Mouse (Mus musculus): ENCODE results near the gene Gm49450.
"Not testable (repeated sequence)": the region's sequence is repeated elsewhere in the genome, so short reads cannot be mapped to it uniquely, and the experiment has no call there.

The Gm49450 gene

DNA sequence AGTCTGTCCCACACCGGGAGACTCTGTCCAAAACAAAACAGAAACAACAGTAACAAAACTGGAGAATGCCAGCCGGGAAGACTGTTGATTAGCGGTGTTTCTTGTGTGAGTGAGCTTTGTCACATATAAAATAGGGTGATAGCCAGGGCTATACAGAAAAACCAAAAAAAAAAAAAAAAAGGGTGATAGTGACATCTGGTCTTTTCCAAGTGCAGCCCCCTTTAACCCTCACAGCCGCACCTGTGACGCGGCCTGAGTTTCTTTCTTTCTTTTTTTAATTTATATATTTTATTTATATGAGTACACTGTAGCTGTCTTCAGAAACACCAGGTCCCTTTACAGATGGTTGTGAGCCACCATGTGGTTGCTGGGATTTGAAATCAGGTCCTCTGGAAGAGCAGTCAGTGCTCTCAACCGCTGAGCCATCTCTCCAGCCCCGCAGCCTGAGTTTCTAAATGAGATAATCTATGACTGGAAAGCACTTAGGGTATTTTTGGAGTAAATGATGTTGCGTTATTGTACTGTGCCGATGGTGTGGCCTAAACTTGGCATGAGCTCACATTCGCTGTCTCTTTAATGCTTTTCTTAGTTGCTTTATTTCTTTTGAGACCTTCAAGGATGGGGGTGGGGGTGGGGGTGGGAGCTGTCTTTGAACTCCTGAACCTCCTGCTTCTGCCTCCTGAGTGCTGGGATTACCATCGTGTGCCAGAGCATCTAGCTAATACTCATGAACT is 32.8 kb upstream of the Gm49450 start:
- DNase-seq (ENCODE audit: low read depth, low spot score): no peak

DNA sequence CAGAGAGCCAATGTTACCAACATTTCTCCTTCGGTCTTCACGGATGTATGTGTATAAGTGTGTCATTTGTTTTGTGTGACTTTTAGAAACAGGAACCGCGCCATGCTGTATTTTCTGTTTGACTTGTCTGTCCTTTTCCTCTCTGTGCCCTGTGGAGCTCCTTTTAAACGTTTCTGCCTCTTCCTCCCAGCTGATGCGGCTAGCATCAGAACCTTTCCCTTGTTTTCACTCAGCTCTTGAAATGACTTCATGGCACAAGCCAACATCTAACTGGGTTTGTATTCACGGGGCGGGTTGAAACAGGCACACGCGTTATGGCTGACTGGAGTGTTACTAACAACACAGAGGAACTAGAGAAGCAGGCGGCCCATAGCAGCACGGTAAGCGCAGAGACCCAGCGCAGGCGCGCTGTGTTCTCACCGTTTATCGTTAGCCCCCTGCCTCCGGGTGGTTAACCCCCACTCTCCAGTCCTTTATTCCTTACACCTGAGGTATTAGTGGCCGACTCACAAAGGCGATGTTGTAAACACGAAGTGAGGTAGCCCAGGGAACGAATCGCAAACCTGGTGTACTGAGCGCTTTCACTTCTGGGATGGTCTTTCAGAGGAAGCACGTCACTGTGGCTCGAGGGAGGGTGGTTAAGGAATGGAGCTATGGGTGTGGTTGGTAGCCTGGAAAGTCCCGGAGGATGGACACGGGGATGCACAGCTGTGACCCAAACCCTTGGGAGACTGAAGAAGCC is 32.1 kb upstream of the Gm49450 start:
- peak; percentile 86 for DNase-seq (ENCODE audit: low read depth, low spot score)

DNA sequence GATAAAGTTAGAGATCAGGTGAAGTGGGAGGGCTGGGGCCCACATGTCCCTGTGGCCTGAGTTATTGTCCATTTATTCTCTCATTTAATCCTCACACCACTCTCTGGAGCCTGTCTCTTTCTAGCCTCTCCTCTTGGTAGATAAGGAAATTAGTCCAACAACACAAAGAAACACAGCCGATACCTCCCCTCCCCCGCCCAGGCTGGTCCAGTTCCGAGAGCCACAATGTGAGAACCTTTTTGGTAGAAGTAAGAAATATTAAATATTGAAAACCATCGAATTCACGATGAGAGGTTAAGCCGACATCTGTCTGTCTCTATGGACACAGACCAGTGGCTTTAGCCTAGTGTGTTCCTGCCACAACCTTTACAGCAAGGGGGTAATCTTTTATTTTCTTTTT is 31.3 kb upstream of the Gm49450 start:
- DNase-seq (ENCODE audit: low read depth, low spot score): no peak

DNA sequence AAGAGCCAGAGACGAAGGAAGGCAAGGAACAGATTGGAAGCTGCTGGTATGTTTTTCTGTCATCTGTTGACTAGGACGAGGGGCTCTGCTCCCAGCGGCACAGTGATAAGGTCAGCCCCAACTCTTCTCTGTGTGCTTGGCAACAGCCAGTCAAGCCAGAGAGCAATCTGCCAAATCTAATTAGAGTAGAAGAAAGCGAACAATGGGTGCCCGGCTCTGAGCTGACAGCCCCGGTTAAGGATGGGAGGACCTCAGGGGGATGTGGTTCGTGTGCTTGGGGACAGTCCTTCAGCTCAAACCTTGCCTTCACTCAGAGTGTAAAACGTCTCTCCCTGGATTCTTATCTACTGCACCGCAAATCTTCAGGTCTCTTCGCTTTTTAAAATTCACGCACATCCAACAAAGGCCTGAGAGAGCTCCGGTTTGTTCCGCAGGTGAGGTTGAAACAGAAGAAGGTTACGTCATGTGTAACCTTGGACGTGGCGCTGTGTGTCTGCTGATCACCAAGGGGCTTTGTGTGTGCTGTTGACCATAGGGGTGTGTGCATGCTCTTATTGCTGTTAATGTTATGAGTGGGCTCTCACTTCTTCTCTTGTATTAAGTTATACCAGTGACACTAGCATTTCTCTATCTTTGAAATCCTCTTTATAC is 30.2 kb upstream of the Gm49450 start:
- no peak for DNase-seq (ENCODE audit: low read depth, low spot score)

DNA sequence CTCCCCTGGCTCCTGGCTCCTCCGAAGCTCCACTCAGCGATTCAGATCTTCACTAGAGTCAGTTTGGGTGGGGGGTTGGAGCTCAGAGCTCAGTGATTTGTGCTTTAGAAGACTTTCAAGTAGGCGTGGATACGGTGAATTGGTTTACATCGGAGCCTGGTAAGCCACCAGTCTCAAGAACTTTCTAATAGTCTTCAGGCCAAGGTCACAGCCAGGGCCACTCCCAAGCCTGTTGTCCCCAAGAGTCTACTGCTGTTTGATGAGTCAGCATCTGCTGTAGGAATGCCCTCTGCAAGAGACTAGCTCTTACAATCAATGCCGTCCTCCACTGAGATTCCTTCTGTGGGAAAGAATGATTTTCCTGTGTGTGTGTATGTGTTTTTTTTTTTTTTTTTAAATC is 28.7 kb upstream of the Gm49450 start:
- DNase-seq (ENCODE audit: low read depth, low spot score): no peak

DNA sequence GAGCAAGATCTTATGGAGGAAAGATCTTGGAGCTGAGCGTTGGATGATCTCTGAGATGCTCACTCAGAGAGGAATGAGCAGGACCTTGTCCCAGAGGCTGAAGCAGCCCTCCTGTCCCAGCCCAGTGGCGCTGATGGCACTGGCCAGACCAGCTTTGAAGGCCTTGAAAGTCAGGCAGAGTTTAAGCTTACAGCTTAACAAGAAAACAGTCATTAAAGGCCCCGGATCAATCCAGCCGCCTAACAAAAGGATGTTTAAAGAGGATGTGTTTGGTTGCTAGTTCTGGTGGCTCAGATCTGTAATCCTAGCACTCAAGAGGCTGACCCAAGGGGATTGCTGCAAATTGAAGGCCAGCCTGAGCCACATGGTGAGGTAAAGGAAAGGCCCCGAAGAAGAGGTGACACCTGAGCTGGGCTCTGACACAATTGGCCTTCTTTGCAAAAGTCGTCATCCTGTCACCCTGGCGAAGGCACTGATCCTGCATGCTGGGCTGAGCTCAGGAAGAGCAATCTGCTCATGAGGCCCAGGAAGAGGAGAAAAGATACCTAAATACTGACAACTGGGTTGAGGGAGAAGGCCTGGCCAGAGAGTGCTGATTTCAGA is 26.8 kb upstream of the Gm49450 start:
- no peak for DNase-seq (ENCODE audit: low read depth, low spot score)

DNA sequence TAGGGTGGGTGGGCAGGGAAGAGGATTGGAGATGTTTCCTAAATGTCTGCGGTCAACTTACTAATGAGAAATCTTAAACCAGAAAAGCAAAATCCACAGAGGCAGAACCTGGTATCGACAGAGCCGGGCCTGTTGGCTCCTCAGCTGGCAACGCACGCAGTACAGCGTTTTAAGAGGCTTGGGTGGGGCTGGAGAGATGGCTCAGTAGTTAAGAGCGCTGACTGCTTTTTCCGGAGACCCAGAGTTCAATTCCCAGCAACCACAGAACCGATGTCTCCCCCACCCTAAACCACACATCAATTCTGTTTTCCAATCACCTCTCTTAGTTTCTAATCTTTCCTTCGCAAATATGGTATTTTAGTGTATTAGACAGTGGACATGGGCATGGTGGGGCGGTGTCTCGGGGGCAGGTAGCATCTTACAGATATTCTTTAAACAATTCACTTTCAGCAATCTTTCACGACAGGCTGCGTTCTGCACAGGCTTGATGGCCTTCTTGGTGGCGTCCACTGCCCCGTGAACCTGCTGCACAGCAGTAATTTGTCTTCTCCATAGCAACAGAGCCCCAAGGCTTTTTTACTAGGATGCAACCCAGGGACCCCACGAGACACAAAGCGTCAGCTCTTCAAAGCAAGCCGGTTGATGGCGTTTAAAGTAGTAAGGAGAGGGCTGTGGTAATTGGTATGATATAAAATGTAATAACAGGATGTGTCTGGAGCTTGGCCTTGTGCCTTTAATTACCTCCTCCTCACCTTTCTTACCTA is 25.2 kb upstream of the Gm49450 start:
- no peak for DNase-seq (ENCODE audit: low read depth, low spot score)

DNA sequence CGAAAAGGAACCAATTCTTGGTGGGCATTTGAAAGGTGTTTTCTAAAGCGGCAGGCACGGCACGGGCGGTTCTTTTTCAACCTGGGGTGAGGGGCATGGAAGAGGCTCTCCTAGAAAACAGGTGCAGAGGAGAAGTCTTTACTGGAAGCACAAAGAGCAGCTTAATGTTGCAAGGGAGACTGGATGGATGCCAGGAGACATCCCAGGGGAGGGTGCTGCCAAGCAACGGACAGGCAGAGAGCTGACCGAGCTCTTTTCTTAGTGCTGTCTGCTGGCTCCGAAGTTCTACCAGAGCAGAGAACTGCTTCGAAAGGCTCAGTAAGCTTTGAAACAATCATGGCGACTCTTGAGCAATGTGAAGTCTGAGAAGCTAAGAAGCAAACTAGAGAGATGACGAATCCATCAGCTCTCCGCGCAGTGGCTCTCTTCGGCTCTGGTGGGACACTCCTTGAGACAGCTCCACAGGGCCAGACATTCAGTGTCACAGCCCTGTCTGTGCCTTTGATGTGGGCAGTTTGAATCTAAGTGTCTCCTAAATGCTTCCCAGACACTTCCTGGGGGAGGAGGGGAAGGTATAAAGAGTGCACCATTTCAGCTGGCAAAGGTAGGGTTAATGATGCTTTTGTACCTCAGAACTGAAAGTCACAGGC is 24.5 kb upstream of the Gm49450 start:
- DNase-seq (ENCODE audit: low read depth, low spot score): no peak

DNA sequence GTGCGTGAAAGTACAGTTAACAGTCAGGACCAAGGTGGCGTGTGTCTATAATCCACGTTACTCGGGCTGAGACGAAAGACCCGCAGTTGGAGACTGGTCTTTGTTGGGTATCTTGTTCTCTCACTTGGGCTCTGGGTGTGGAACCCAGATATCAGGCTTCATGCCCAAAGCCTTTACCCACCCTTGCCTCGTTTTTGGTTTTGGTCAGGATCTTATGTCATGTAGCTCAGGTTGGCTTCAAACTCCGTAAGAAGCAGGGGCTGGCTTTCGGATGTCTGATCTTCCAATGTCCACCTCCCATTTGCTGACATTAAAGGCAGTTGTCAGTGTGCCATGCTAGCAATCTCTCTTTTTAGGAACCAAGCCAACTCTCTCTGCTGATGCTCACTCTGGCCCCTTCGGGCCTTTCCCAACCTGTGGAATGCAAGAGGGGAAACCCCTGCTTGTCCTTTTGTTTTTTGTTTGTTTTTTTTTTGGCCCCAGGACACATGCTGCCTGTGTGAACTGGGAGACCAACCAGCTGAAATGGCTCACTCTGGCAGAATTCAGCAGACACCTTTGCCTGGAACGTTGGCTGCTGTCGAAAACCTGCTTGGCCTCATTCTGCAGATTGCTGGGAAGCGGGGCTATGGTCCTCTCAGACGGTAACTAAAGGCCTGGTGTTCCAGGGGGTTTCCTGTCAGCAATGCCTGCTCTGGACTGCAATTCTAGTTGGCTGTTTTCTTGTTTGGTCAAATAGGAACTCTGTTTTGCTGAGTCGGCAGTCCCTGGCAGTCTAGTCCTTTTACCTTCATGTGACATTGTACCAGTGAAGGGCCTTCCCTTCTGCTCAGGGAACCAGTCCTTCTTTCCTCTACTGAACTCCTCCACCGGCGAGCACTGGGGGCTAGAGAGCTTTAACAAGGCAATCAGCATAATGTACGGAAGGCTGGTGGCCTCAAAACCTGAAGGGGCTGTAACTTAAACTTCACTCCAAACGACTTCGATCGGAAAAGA is 23.7 kb upstream of the Gm49450 start:
- DNase-seq (ENCODE audit: low read depth, low spot score): no peak

DNA sequence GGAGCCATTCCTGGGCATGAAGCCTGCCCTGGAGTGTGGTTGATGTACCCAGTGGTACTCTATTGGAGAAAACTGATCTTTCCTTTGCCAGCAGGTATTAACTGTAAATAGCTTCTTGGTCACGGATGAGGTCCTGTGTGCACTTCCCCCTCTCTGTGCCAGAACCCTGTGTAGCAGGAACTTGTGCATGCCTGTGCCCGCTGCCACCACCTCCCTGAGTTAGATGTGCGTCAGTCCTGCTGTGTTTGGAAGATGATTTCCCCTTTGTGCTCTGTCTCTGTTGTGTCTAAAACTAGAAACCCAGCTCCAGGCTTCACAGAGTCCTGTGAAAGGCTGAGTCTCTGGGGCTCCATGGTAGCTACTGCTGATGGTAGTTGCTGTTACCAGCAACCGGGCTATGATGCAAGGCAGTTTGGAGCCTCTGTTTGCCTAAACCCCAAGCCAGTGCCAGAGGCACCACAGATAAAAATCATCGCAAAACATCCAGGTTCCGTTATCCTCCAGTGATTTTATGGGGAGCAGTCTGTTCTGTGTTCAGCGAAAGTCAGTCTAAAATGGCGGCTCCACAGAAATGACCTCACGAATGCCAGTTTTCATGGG is 19.8 kb upstream of the Gm49450 start:
- no peak for DNase-seq (ENCODE audit: low read depth, low spot score)

DNA sequence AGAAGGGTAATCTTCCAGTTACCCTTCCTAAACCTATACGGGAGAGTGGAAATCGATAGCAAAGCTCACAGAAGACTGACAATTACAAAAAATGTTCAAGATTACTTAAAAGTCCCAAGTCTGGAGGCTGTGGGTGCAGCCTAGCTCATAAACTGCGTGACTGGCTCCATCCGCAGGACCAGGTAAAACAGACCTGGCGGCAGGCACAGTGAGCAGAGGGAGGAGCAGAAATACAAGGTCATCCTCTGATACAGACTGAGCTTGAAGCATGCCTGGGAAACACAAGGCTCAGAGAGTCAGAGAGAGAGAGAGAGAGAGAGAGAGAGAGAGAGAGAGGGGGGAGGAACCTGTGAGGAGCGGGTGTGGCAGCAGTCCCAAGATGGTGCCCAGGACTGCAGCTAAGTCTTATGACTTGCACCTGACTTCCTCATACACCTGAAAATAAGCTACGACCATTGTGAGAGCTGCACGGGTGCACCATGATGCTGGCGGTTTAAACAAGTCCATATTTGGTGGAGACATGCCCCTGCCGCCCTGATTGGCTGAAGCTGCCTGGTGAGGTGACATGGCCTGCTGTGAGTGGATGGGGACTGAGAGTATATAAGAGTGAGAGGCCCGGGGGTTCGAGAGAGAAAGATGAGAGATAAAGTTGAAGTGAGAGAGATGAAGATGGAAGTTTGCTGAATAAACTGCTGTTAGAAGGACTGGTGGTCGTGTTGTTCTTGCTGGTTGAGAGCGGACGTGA is 18.4 kb upstream of the Gm49450 start:
- not testable (repeated sequence) for DNase-seq (ENCODE audit: low read depth, low spot score)

DNA sequence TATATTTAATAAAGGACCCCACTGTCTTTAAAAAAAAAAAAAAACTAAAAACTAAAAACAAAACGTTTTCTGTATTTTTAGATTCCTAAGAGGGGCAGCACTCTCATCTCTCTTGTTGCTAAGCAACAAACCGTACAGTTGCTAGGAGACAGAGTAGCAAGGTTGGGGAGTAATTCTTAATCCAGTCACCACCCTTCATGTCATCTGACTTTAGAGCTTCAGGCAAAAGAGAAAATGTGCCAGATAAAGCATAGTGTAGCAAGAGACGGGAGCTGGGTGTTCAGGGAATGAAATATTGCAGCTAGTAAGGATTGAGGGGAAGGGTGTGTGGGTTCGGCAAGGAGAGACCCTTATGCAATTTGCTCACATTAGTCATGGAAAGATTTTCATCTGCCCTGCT is 17.8 kb upstream of the Gm49450 start:
- no peak for DNase-seq (ENCODE audit: low read depth, low spot score)

DNA sequence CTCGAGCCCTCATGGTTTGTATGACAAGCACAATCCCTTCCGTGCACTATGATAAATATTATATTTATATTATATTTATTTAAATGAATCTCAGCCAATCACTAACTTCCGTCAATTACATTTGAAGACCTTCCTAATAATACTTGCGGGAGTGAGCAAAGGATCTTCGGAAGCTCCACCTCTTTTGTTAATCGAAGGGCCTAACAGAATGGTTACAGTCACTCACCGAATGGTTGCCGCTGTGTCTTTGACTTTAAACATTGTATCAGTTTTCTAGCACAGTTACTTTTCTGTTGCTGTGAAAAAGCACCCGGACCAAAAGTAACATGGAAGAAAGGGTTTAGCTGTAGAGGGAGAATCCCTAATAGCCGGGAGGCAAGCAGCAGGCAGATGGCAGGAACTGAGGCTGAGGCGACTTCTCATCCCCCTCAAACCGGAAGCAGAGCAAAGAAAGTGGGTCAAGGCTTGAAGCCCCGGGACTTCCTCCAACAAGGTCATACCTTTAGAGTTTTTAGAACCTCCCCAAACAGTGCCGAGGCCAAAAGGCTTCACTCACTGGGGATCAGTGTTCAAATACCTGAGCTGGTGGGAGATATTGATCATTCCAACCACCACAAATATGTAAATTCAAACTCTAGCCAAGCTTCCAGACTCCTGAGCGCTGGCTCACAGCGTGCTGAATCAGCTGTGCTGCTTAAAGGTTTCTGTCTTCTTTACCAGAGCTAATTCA is 16.2 kb upstream of the Gm49450 start:
- DNase-seq (ENCODE audit: low read depth, low spot score): peak; percentile 25

DNA sequence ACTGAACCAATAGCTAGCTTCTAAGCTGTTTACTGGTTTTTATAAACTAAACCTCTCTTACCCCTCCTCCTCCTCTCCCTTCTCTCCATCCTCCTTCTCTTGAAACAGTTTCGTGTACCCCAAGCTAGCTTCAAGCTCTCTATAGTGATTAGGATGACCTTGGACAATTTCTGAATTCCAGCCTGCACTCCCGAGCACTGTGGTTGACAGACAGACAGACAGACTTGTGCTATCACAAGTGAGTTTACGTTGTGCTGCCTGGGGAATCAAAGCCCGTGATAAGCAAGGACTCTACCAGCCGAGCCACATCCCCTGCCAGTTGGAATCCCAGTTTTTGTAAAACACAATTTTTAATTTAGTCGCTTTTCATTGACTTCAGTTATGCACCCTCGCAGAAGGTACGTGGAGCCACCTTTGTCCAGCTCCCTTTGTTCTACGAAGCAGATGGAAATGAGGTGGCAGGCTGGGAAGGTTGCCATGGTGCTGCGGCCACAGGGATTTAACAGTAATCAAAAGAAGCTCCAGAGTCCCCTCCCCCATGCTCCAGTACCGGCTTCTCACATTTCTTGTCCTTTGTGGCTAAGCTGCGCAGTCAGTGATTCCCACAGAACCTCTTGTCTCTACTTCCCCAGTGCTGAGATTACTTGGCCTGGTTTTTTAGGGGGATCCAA is 15.5 kb upstream of the Gm49450 start:
- no peak for DNase-seq (ENCODE audit: low read depth, low spot score)

DNA sequence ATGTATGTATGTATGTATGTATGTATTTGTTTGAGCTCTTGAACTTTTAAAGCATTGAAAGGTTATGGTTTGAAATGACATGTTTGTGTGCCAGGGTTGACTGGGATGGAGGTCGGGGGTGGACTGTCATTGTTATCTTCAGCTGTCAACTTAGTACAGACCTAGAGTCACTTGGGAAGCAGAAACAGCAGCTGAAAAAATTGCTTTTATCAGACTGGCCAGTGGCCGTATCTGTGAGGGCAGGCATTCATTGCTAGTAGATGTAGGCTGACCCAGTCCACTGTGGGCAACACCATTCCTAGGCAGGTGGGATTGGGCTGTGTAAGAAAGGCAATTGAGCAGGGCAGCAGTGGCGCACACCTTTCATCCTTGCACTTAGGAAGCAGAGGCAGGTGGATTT is 6.2 kb upstream of the Gm49450 start:
- no peak for DNase-seq (ENCODE audit: low read depth, low spot score)

DNA sequence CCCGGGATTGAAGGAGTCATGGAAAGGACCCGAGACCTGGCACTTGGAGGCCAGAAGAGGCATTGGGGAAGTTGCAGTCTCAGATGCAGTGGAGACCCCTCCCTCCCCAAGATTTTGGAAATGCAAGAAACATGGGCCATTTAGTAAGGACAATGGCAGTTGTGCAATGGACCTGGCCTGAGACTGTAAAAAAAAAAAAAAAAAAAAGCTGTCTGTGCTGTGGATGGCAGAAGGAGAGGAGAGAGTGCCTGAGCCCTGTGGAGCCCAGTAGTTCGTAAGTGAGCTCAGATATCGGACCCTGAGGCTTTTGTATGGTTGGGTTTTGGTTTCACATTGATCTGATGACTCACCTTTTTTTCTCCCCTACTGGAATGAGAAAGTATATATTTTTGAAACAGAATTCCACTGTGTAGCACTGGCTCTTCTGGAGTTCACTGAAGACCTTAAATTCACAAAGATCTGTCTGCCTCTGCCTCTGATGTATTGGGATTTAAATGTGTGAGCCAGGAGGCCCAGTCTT is 5.6 kb upstream of the Gm49450 start:
- DNase-seq (ENCODE audit: low read depth, low spot score): no peak

DNA sequence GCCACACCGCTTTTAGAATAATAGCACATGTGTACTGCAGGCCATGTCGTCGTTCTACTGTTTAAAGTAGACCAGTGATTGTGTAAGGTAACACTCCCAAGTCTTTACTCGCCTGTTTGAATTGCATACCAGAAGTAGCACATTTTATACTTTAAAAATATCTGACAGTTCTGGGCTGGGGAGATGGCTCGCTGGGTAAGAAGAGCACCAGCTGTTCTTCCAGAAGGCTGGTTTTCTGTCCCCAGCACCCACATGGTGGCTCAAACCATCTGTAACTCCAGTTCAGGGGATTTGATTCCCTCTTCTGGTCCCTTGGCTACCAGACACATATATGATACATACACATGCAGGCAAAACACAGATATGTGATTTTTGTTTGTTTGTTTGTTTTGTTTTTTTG is 4.1 kb upstream of the Gm49450 start:
- no peak for DNase-seq (ENCODE audit: low read depth, low spot score)

Data from CD4-positive helper T cell, adult 2 months (primary cell).